Mouse (Mus musculus) kidney, adult 2 months (tissue): ENCODE measurements around the gene Cers1.

Experiments used
- CTCF ChIP-seq: fragments of 200-500 bp; conservative IDR thresholded peaks from 2 replicates; pipeline ENCODE4 v1.5.1; 2011; ENCODE audit warnings: low read depth, mild to moderate bottlenecking, control low read depth, low read length, moderate library complexity, mixed read lengths; ENCODE audit not compliant: insufficient read depth, insufficient read length
- POLR2A ChIP-seq: fragments of 200-500 bp; IDR thresholded peaks from one replicate; pipeline ENCODE4 v1.6.1; 2011; ENCODE audit warnings: low read depth, low read length, control low read depth

GRCm38 (mm10) chr8:70364066-70364465 lies 48.5 kb downstream of the Cers1 start:
- TF ChIP-seq CTCF, result no peak
- no peak for TF ChIP-seq POLR2A
